11 mouse cellular contexts compared by ENCODE assay signal in genomic region chr6:90620791-90621583, GRCm38 (mm10). TPM values are rescaled to one million over a fixed set of nuclear protein-coding genes. Genes with fewer than 3 reads are reported as not detected.
A peak's percentile ranks its signal among the peaks of the same experiment; 100 is the strongest.
DNase-seq lines count a peak whose midpoint lies in the region; ATAC-seq and TF ChIP-seq lines count a peak whose summit lies in the region.
"Had no signal": no experiment of that assay in that cellular context is flagged by ENCODE, and none has a peak within 500 bp of the region (broad histone marks: within the 10 kb centered on the region; RNA-seq: fewer than 3 reads in every experiment).

No protein-coding gene starts in this region.

- 66% methylated on average over 9 of the region's 9 CpGs for WGBS in heart, embryonic 12.5 days
- WGBS in midbrain, embryonic 12.5 days: 35% methylated on average over 9 of the region's 9 CpGs
- WGBS in midbrain, embryonic 14.5 days: 34% methylated on average over 9 of the region's 9 CpGs
- WGBS in liver, postnatal 0 days (ENCODE audit: insufficient replicate concordance): 49% methylated on average over 9 of the region's 9 CpGs

- no peak for TF ChIP-seq CTCF in liver, postnatal 0 days (IDR thresholded peaks at IDR 0.05; ENCODE audit: low read depth)

- no peaks in the 10 kb centered on the region for H3K9me3 ChIP-seq in heart, embryonic 12.5 days (replicated peaks)
- no peaks in the 10 kb centered on the region for H3K9me3 ChIP-seq in midbrain, embryonic 12.5 days
- H3K9me3 ChIP-seq in midbrain, embryonic 14.5 days (ENCODE audit: control insufficient read depth, low read length): no peaks in the 10 kb centered on the region
- no peaks in the 10 kb centered on the region for H3K9me3 ChIP-seq in liver, postnatal 0 days (ENCODE audit: low read length)

- DNase-seq in heart, adult 18-20 months: no peak
- DNase-seq in midbrain, embryonic 14.5 days: no peak
- peak; percentile 60 for DNase-seq in kidney, postnatal 10 days
- DNase-seq in liver, postnatal 0 days: peak; percentile 46
- no peak for DNase-seq in right cerebral cortex, postnatal 14 days
- DNase-seq: cerebellum, postnatal 25 days; left cerebral cortex, postnatal 4 days; thymus, adult 2 months had no signal

- no peak; the same call in 1 of the 2 replicates for TF ChIP-seq EP300 in liver, postnatal 0 days (IDR thresholded peaks at IDR 0.05; ENCODE audit: low read depth)

- peaks cover 5% of the 10 kb centered on the region; the same call in 1 of the 2 replicates for H3K36me3 ChIP-seq in heart, embryonic 12.5 days
- H3K36me3 ChIP-seq in midbrain, embryonic 12.5 days: no peaks in the 10 kb centered on the region
- H3K36me3 ChIP-seq in midbrain, embryonic 14.5 days (ENCODE audit: control insufficient read depth, insufficient read depth, low read length): no peaks in the 10 kb centered on the region
- H3K36me3 ChIP-seq in liver, postnatal 0 days (replicated peaks; ENCODE audit: insufficient read depth, low read length): peaks cover 9% of the 10 kb centered on the region; the same call in 1 of the 2 replicates

- no peak for ATAC-seq in heart, embryonic 12.5 days (ENCODE audit: insufficient number of reproducible peaks, low FRiP score)
- ATAC-seq in midbrain, embryonic 12.5 days (ENCODE audit: low FRiP score, low read depth): peak; percentile 16; the same call in 1 of the 2 replicates
- no peak for ATAC-seq in midbrain, embryonic 14.5 days (ENCODE audit: low FRiP score, low TSS enrichment)
- peak; percentile 68 for ATAC-seq in liver, postnatal 0 days
- no peak for ATAC-seq in granulocyte monocyte progenitor cell, adult 5-6 weeks (replicated peaks; ENCODE audit: poor library complexity, severe bottlenecking)

- no peaks in the 10 kb centered on the region for H3K27me3 ChIP-seq in heart, embryonic 12.5 days (replicated peaks)
- no peaks in the 10 kb centered on the region for H3K27me3 ChIP-seq in midbrain, embryonic 12.5 days
- no peaks in the 10 kb centered on the region for H3K27me3 ChIP-seq in midbrain, embryonic 14.5 days (ENCODE audit: control insufficient read depth, insufficient read depth, low read length)
- H3K27me3 ChIP-seq in liver, postnatal 0 days (ENCODE audit: insufficient read depth, low read length): no peaks in the 10 kb centered on the region

- peak overlapping the region; percentile 5; the same call in 1 of the 2 replicates for H3K27ac ChIP-seq in heart, embryonic 12.5 days (ENCODE audit: poor library complexity, severe bottlenecking)
- no peak overlapping the region for H3K27ac ChIP-seq in midbrain, embryonic 12.5 days (replicated peaks)
- H3K27ac ChIP-seq in midbrain, embryonic 14.5 days (replicated peaks; ENCODE audit: low read depth, low read length): no peak overlapping the region
- peak overlapping the region; percentile 94 for H3K27ac ChIP-seq in liver, postnatal 0 days (ENCODE audit: low read depth)

- peak overlapping the region; percentile 3; the same call in 1 of the 2 replicates for H3K4me2 ChIP-seq in heart, embryonic 12.5 days
- H3K4me2 ChIP-seq in midbrain, embryonic 12.5 days (replicated peaks): no peak overlapping the region
- no peak overlapping the region for H3K4me2 ChIP-seq in midbrain, embryonic 14.5 days (ENCODE audit: low read length)
- peak overlapping the region; percentile 85 for H3K4me2 ChIP-seq in liver, postnatal 0 days (ENCODE audit: low read depth, low read length)

- H3K4me1 ChIP-seq in heart, embryonic 12.5 days (replicated peaks): peaks cover 93% of the 10 kb centered on the region
- H3K4me1 ChIP-seq in midbrain, embryonic 12.5 days: peaks cover 10% of the 10 kb centered on the region
- H3K4me1 ChIP-seq in midbrain, embryonic 14.5 days (ENCODE audit: control insufficient read depth, insufficient read depth, low read length): no peaks in the 10 kb centered on the region; the same call in 1 of the 2 replicates
- peaks cover 69% of the 10 kb centered on the region for H3K4me1 ChIP-seq in liver, postnatal 0 days (ENCODE audit: insufficient read depth)

- 0 out of 2 replicates have a peak overlapping the region, but pooled peaks have one; percentile 5 for H3K9ac ChIP-seq in heart, embryonic 12.5 days
- no peak overlapping the region for H3K9ac ChIP-seq in midbrain, embryonic 12.5 days (replicated peaks)
- H3K9ac ChIP-seq in midbrain, embryonic 14.5 days (replicated peaks; ENCODE audit: low read length): no peak overlapping the region
- peak overlapping the region; percentile 81 for H3K9ac ChIP-seq in liver, postnatal 0 days (replicated peaks)

- H3K4me3 ChIP-seq in heart, embryonic 12.5 days: no peak overlapping the region
- no peak overlapping the region for H3K4me3 ChIP-seq in midbrain, embryonic 12.5 days
- H3K4me3 ChIP-seq in midbrain, embryonic 14.5 days (replicated peaks; ENCODE audit: low read depth, low read length): no peak overlapping the region
- H3K4me3 ChIP-seq in liver, postnatal 0 days (ENCODE audit: low read depth, low read length): peak overlapping the region; percentile 55

RNA-seq across cellular contexts. Expression of gene Slc41a3, which starts 16.5 kb away (rescaled TPM):
- 11.4 and 12.2 TPM in 2 replicates for polyA plus RNA-seq in heart, embryonic 12.5 days (2016; fragmentation: Nextera tagmentation; extraction: Ambion mirVana)
- 100 to 1,000 TPM; 127 to 149 TPM for total RNA-seq in heart, adult 18-20 months (2021)
- polyA plus RNA-seq in midbrain, embryonic 12.5 days (2016; fragmentation: Nextera tagmentation; extraction: Ambion mirVana): 2.5 and 3.1 TPM in 2 replicates
- 4.7 and 5.3 TPM in 2 replicates for polyA plus RNA-seq in midbrain, embryonic 14.5 days (2014; fragmentation: Nextera tagmentation; extraction: Ambion mirVana)
- polyA plus RNA-seq in liver, postnatal 0 days (2015; fragmentation: Nextera tagmentation; extraction: Ambion mirVana): 23.2 and 23.4 TPM in 2 replicates
- 2.9 and 5.5 TPM in 2 replicates for total RNA-seq in granulocyte monocyte progenitor cell, adult 5-6 weeks (2014; fragmentation: Nextera tagmentation)
- total RNA-seq in granulocyte monocyte progenitor cell, adult 5-6 weeks (2017): 1.9 and 2.3 TPM in 2 replicates

Comparison
In these comparisons a context has a peak if more than half of its experiments do, and no peak if none do; other contexts are left out.
1. ATAC-seq: peak in midbrain, embryonic 12.5 days (single experiment) and liver, postnatal 0 days (single experiment); none in heart, embryonic 12.5 days (single experiment), midbrain, embryonic 14.5 days (single experiment) and granulocyte monocyte progenitor cell, adult 5-6 weeks (single experiment).
2. H3K27ac ChIP-seq: peak in heart, embryonic 12.5 days (single experiment) and liver, postnatal 0 days (single experiment); none in midbrain, embryonic 12.5 days (single experiment) and midbrain, embryonic 14.5 days (single experiment).
3. H3K4me2 ChIP-seq: peak in heart, embryonic 12.5 days (single experiment) and liver, postnatal 0 days (single experiment); none in midbrain, embryonic 12.5 days (single experiment) and midbrain, embryonic 14.5 days (single experiment).
4. H3K9ac ChIP-seq: peak in heart, embryonic 12.5 days (single experiment) and liver, postnatal 0 days (single experiment); none in midbrain, embryonic 12.5 days (single experiment) and midbrain, embryonic 14.5 days (single experiment).
5. DNase-seq: peak in kidney, postnatal 10 days (single experiment) and liver, postnatal 0 days (single experiment); none in heart, adult 18-20 months (0 of 2), midbrain, embryonic 14.5 days (single experiment) and right cerebral cortex, postnatal 14 days (single experiment).